Mouse (Mus musculus) subcutaneous adipose tissue, adult 2 months (tissue): Measurements from ENCODE around the gene Cyp1a2. TPM values are rescaled to one million over a fixed set of nuclear protein-coding genes. Genes with fewer than 3 reads are reported as not detected.

ENCODE experiments used
- polyA plus RNA-seq: library from polyadenylated mRNA; depleted of rRNA; stranded (reverse); fragments of >200 nt; gene quantifications from 2 replicates; pipeline ENCODE4 v1.2.3, GENCODE M21; 2012; ENCODE audit warnings: low replicate concordance; rRNA removed

Cyp1a2 gene
- 0.08 TPM in 1 of 2 replicates, not detected in the other for polyA plus RNA-seq

GRCm38 (mm10) chr9:57683520-57683919 lies at the start of gene Cyp1a2:
Cyp1a2 (minus strand) TSS chr9:57683703.

DNA sequence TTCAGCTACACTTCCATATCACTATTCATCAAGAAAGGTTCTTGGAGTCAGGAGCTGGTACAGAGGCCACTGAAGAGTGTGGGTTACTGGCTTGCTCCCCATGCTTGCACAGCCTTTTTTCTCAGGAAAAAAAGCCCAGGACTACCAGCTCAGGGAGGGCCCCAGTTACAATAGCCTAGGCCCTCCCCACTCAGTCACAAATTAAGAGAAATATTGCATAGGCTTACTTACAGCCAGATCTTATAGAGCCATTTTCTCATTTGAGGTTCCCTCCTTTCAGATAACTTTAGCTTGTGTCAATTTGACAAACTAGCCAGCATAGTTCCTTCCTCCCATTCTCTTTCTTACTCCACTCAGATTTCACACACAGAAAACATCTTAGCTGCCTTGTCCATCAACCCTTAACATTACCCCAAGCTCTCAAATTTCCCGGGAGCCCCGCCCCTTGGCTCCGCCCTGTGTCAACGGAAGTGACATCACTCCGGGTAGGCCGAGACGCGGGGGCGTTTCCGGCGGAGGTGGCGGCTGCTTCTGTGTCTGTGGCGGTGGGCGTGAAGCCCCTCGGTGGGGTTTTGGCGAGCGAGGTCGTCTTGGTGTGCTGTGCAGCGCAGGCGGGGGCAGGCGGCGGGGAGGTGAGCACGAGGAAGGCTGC lies 24.7 kb upstream of the Cyp1a2 start, which contains the start of gene Edc3:
Gene Edc3 (plus strand): TSS at position 473 of the 652 bp plus-strand sequence.

DNA sequence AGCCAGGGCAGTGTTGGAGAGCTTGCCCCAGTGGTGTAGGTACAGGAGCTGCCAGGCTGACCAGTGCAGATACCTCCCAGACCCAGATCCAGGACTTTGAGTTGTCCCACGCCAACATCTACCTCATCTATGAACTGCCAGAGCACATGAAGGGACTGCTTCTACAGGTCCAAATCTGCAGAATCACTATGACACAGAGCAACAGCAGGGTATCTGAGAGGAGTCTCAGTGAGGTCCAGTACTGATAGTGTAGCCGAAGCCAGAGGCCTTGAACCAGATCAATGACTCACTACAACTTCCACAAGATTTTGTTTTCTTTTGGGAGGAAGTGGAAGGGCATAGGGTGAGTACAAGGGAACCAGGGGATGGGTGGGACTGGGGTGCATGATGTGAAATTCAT lies 4.2 kb upstream of the Cyp1a2 start, which contains the start of gene Cyp1a1:
Gene Cyp1a1 (plus strand): TSS at position 178 of the 400 bp plus-strand sequence.

GRCm38 (mm10) chr9:57653283-57653682 lies 30.2 kb downstream of the Cyp1a2 start, which contains the start of gene Csk:
Csk (minus strand) TSS chr9:57653631.

Other genes with a start within 250 kb of the Cyp1a2 start
- gene Ppcdc, start 243.6 kb downstream of the Cyp1a2 start, polyA plus RNA-seq, result 40.6 and 42.8 TPM in 2 replicates
- gene Scamp5, start 215.6 kb downstream of the Cyp1a2 start, polyA plus RNA-seq, result 31.3 and 41.5 TPM in 2 replicates
- 0.64 and 2.9 TPM in 2 replicates for gene Rpp25, start 179.7 kb downstream of the Cyp1a2 start, polyA plus RNA-seq
- 340 and 349 TPM in 2 replicates for gene Cox5a, start 162.4 kb downstream of the Cyp1a2 start, polyA plus RNA-seq
- 9.7 and 18.3 TPM in 2 replicates for gene Fam219b, start 146.2 kb downstream of the Cyp1a2 start, polyA plus RNA-seq
- 36.8 and 58.0 TPM in 2 replicates for gene Mpi, start 130.9 kb downstream of the Cyp1a2 start, polyA plus RNA-seq
- 80.3 and 132 TPM in 2 replicates for gene Scamp2, start 122.8 kb downstream of the Cyp1a2 start, polyA plus RNA-seq
- 28.6 and 44.0 TPM in 2 replicates for gene Ulk3, start 94.3 kb downstream of the Cyp1a2 start, polyA plus RNA-seq
- gene Cplx3, start 77.4 kb downstream of the Cyp1a2 start, polyA plus RNA-seq, result not detected in 2 replicates
- not detected in 2 replicates for gene Lman1l, start 62.9 kb downstream of the Cyp1a2 start, polyA plus RNA-seq
- gene Csk, start 30.1 kb downstream of the Cyp1a2 start, polyA plus RNA-seq, result 55.4 and 57.6 TPM in 2 replicates
- 1.3 and 3.2 TPM in 2 replicates for gene Cyp1a1, start 4.2 kb upstream of the Cyp1a2 start, polyA plus RNA-seq
- 10.7 and 15.8 TPM in 2 replicates for gene Edc3, start 24.8 kb upstream of the Cyp1a2 start, polyA plus RNA-seq
- gene Clk3, start 82.2 kb upstream of the Cyp1a2 start, polyA plus RNA-seq, result 92.5 and 124 TPM in 2 replicates
- 5.8 and 8.3 TPM in 2 replicates for gene Arid3b, start 153.1 kb upstream of the Cyp1a2 start, polyA plus RNA-seq
- 126 and 150 TPM in 2 replicates for gene Ubl7, start 227.3 kb upstream of the Cyp1a2 start, polyA plus RNA-seq